15 mouse cellular contexts compared by ENCODE assay signal in the genomic region with DNA sequence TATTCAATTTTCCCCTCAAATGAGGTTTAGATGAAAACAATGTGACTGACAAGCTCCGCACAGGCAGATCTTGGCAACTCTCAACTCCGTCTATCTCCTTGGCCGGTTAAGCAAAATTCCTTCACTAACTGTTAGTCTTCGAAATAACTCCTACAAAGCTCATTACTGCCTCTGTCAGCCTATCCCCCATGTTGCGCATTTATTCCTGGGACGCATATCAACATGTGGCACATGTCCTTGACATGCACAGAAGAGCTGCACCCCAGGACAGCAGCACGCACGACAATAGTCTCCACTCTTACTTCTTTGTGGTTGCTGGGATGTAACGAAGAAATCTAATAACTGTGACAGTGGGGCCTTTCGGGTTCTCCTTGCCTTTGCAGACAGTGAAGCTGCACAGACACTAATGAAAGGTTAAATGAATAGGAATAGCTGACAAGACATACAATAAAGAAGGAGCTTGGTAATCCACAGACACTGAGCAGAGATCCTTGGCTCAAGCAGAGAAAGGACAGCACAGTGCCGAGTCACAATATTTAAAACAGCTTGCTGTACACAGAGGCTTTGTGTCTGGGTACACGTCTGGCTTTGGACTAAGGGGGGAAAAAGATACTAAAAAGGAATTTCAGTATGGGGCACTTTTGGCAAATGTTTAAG. TPM values are rescaled to one million over a fixed set of nuclear protein-coding genes. Genes with fewer than 3 reads are reported as not detected.
A peak's percentile ranks its signal among the peaks of the same experiment; 100 is the strongest.
DNase-seq lines count a peak whose midpoint lies in the region; ATAC-seq and TF ChIP-seq lines count a peak whose summit lies in the region.
"Had no signal": no experiment of that assay in that cellular context is flagged by ENCODE, and none has a peak within 500 bp of the region (broad histone marks: within the 10 kb centered on the region; RNA-seq: fewer than 3 reads in every experiment).

No protein-coding gene starts in this region.

- TF ChIP-seq POLR2A in heart, adult 2 months (IDR thresholded peaks at IDR 0.05; ENCODE audit: insufficient read depth, low read depth, low read length) = no peak

- H3K4me2 ChIP-seq in intestine, embryonic 14.5 days (ENCODE audit: low read length) = peak overlapping the region; percentile 37
- H3K4me2 ChIP-seq in intestine, postnatal 0 days (replicated peaks; ENCODE audit: low read depth) = no peak overlapping the region
- 0 out of 2 replicates have a peak overlapping the region, but pooled peaks have one; percentile 10 for H3K4me2 ChIP-seq in hindbrain, postnatal 0 days (ENCODE audit: low read depth, low read length)
- no peak overlapping the region for H3K4me2 ChIP-seq in midbrain, postnatal 0 days (ENCODE audit: low read depth, low read length, poor library complexity, severe bottlenecking)

- no peak overlapping the region for H3K4me3 ChIP-seq in intestine, embryonic 14.5 days (ENCODE audit: low read depth, low read length)
- H3K4me3 ChIP-seq in intestine, postnatal 0 days (ENCODE audit: low read depth, low read length) = no peak overlapping the region
- no peak overlapping the region for H3K4me3 ChIP-seq in hindbrain, postnatal 0 days (ENCODE audit: low read length)
- no peak overlapping the region for H3K4me3 ChIP-seq in midbrain, postnatal 0 days (ENCODE audit: low read depth, low read length)
- H3K4me3 ChIP-seq in heart, adult 2 months = no peak overlapping the region
- H3K4me3 ChIP-seq: erythroblast, embryonic 14.5 days; gastrocnemius, adult 2 months had no signal

- H3K9me3 ChIP-seq in intestine, embryonic 14.5 days (ENCODE audit: control insufficient read depth, low read length) = no peaks in the 10 kb centered on the region
- no peaks in the 10 kb centered on the region for H3K9me3 ChIP-seq in intestine, postnatal 0 days (ENCODE audit: control insufficient read depth)
- no peaks in the 10 kb centered on the region for H3K9me3 ChIP-seq in hindbrain, postnatal 0 days (ENCODE audit: low read length)
- H3K9me3 ChIP-seq in midbrain, postnatal 0 days (ENCODE audit: low read length) = no peaks in the 10 kb centered on the region

- no peak overlapping the region for H3K9ac ChIP-seq in intestine, embryonic 14.5 days (ENCODE audit: low read length)
- no peak overlapping the region for H3K9ac ChIP-seq in intestine, postnatal 0 days (ENCODE audit: low read depth, low read length)
- H3K9ac ChIP-seq in hindbrain, postnatal 0 days (replicated peaks; ENCODE audit: low read length) = no peak overlapping the region
- H3K9ac ChIP-seq in midbrain, postnatal 0 days (replicated peaks; ENCODE audit: low read length, poor library complexity, severe bottlenecking) = no peak overlapping the region
- no peak overlapping the region for H3K9ac ChIP-seq in heart, adult 2 months (ENCODE audit: low read depth, low read length)

- TF ChIP-seq CTCF in intestine, postnatal 0 days (IDR thresholded peaks at IDR 0.05; ENCODE audit: low read depth) = no peak
- TF ChIP-seq CTCF in hindbrain, postnatal 0 days (IDR thresholded peaks at IDR 0.05; ENCODE audit: low read depth) = no peak
- no peak for TF ChIP-seq CTCF in midbrain, postnatal 0 days (IDR thresholded peaks at IDR 0.05)
- TF ChIP-seq CTCF in heart, adult 2 months (IDR thresholded peaks at IDR 0.05) = no peak

- no peak for TF ChIP-seq EP300 in heart, adult 2 months (IDR thresholded peaks at IDR 0.05; ENCODE audit: insufficient read depth, low read depth, low read length)

- DNase-seq in intestine, embryonic 14.5 days (ENCODE audit: low spot score) = peak; percentile 59
- peak; percentile 37 for DNase-seq in embryo, embryonic 11 days
- no peak for DNase-seq in hindbrain, postnatal 0 days (ENCODE audit: low spot score)
- peak; percentile 29 for DNase-seq in midbrain, postnatal 0 days (ENCODE audit: low spot score)
- DNase-seq in heart, adult 2 months = no peak
- DNase-seq in heart, adult 18-20 months = no peak
- no peak for DNase-seq in layer of hippocampus, adult 18-20 months (ENCODE audit: low spot score in 2 of 2)
- DNase-seq: adrenal gland, postnatal 14 days; B cell, adult 2 months; cerebellum, adult 8-10 months had no signal

- H3K36me3 ChIP-seq in intestine, embryonic 14.5 days (ENCODE audit: control insufficient read depth, insufficient read depth, low read length) = no peaks in the 10 kb centered on the region
- H3K36me3 ChIP-seq in intestine, postnatal 0 days (ENCODE audit: control insufficient read depth, insufficient read depth) = no peaks in the 10 kb centered on the region
- no peaks in the 10 kb centered on the region for H3K36me3 ChIP-seq in hindbrain, postnatal 0 days (ENCODE audit: insufficient read depth, low read length)
- H3K36me3 ChIP-seq in midbrain, postnatal 0 days (ENCODE audit: insufficient read depth, low read length) = no peaks in the 10 kb centered on the region
- H3K36me3 ChIP-seq in heart, adult 2 months (ENCODE audit: control insufficient read depth, insufficient read depth, low read length) = no peaks in the 10 kb centered on the region

- no peaks in the 10 kb centered on the region for H3K27me3 ChIP-seq in intestine, embryonic 14.5 days (replicated peaks; ENCODE audit: control insufficient read depth, insufficient read depth, low read length)
- H3K27me3 ChIP-seq in intestine, postnatal 0 days (replicated peaks; ENCODE audit: control insufficient read depth, insufficient read depth, low read length) = peaks cover 11% of the 10 kb centered on the region
- H3K27me3 ChIP-seq in hindbrain, postnatal 0 days (ENCODE audit: insufficient read depth, low read length) = peaks cover 13% of the 10 kb centered on the region; the same call in 1 of the 2 replicates
- H3K27me3 ChIP-seq in midbrain, postnatal 0 days (ENCODE audit: insufficient read depth, low read length) = peaks cover 22% of the 10 kb centered on the region
- H3K27me3 ChIP-seq in heart, adult 2 months (ENCODE audit: control insufficient read depth, insufficient read depth, low read length) = peaks cover 3% of the 10 kb centered on the region
- H3K27me3 ChIP-seq: Patski had no signal

- H3K4me1 ChIP-seq in intestine, embryonic 14.5 days (replicated peaks; ENCODE audit: control insufficient read depth, insufficient read depth, low read length) = peaks cover 21% of the 10 kb centered on the region; the same call in 1 of the 2 replicates
- H3K4me1 ChIP-seq in intestine, postnatal 0 days (replicated peaks; ENCODE audit: control insufficient read depth, insufficient read depth, low read length) = no peaks in the 10 kb centered on the region
- H3K4me1 ChIP-seq in hindbrain, postnatal 0 days (ENCODE audit: insufficient read depth, low read length) = no peaks in the 10 kb centered on the region; the same call in 1 of the 2 replicates
- no peaks in the 10 kb centered on the region for H3K4me1 ChIP-seq in midbrain, postnatal 0 days (ENCODE audit: insufficient read depth, low read length)
- H3K4me1 ChIP-seq in heart, adult 2 months (ENCODE audit: control insufficient read depth, insufficient read depth, low read length) = no peaks in the 10 kb centered on the region

- intact Hi-C loops in heart, adult 2 months (cut with DNase I) = no loop called here

- H3K79me2 ChIP-seq in heart, adult 2 months (replicated peaks; ENCODE audit: control insufficient read depth, insufficient read depth, low read length) = no peaks in the 10 kb centered on the region

- peak overlapping the region; percentile 78 for H3K27ac ChIP-seq in intestine, embryonic 14.5 days (ENCODE audit: low read depth)
- H3K27ac ChIP-seq in intestine, postnatal 0 days (ENCODE audit: low read depth, low read length) = no peak overlapping the region
- no peak overlapping the region for H3K27ac ChIP-seq in hindbrain, postnatal 0 days
- no peak overlapping the region for H3K27ac ChIP-seq in midbrain, postnatal 0 days (ENCODE audit: low read depth, low read length)
- H3K27ac ChIP-seq in heart, adult 2 months = no peak overlapping the region

- WGBS in intestine, embryonic 14.5 days = 39% methylated on average over 12 of the region's 12 CpGs
- 66% methylated on average over 12 of the region's 12 CpGs for whole genome bisulfite sequencing in intestine, postnatal 0 days
- WGBS in hindbrain, postnatal 0 days = 23% methylated on average over 12 of the region's 12 CpGs
- WGBS in midbrain, postnatal 0 days = 25% methylated on average over 12 of the region's 12 CpGs
- 69% methylated on average over 12 of the region's 12 CpGs for WGBS in heart, adult 2 months

- no peak; the same call in 1 of the 2 replicates for ATAC-seq in intestine, embryonic 14.5 days (replicated peaks; ENCODE audit: low FRiP score, low TSS enrichment, low read depth)
- ATAC-seq in intestine, postnatal 0 days = no peak
- peak; percentile 66; the same call in 1 of the 2 replicates for ATAC-seq in hindbrain, postnatal 0 days
- no peak for ATAC-seq in midbrain, postnatal 0 days (ENCODE audit: low FRiP score)
- ATAC-seq: Patski had no signal

RNA-seq across cellular contexts. Expression of a gene that starts 6.0 kb away (rescaled TPM):
- 24.3 and 31.7 TPM in 2 replicates for polyA plus RNA-seq in intestine, embryonic 14.5 days (2014; fragmentation: Nextera tagmentation; extraction: Ambion mirVana)
- 5.8 and 6.4 TPM in 2 replicates for polyA plus RNA-seq in intestine, postnatal 0 days (2015; fragmentation: Nextera tagmentation; extraction: Ambion mirVana)
- 15.5 and 19.4 TPM in 2 replicates for total RNA-seq in hindbrain, postnatal 0 days (2014; rRNA removed)
- 6.3 and 6.4 TPM in 2 replicates for polyA plus RNA-seq in hindbrain, postnatal 0 days (2015; fragmentation: Nextera tagmentation; extraction: Ambion mirVana)
- 27.5 and 28.8 TPM in 2 replicates for total RNA-seq in midbrain, postnatal 0 days (2014; rRNA removed)
- 14.1 and 18.8 TPM in 2 replicates for polyA plus RNA-seq in midbrain, postnatal 0 days (2015; fragmentation: Nextera tagmentation; extraction: Ambion mirVana)
- 1 to 10 TPM; 2.6 to 3.0 TPM for total RNA-seq in heart, adult 2 months (2021)
- 1.3 and 1.6 TPM in 2 replicates for polyA plus RNA-seq in heart, adult 2 months (2012; rRNA removed)
- 1 to 10 TPM; 5.6 to 6.4 TPM for total RNA-seq in heart, adult 18-20 months (2021)
- total RNA-seq in layer of hippocampus, adult 18-20 months (2021) = 1 to 10 TPM in 1 of 2 experiments, under 1 TPM in 1; 0.76 to 1.0 TPM
- total RNA-seq: neutrophil, adult 5-6 weeks had no signal
- polyA plus RNA-seq: erythroblast, embryonic 14.5 days had no signal

Comparison
In these comparisons a context has a peak if more than half of its experiments do, and no peak if none do; other contexts are left out.
1. H3K4me2 ChIP-seq: peak in intestine, embryonic 14.5 days (single experiment) and hindbrain, postnatal 0 days (single experiment); none in intestine, postnatal 0 days (single experiment) and midbrain, postnatal 0 days (single experiment).
2. DNase-seq: peak in intestine, embryonic 14.5 days (single experiment), embryo, embryonic 11 days (single experiment) and midbrain, postnatal 0 days (single experiment); none in hindbrain, postnatal 0 days (single experiment), heart, adult 2 months (0 of 2), heart, adult 18-20 months (0 of 2) and layer of hippocampus, adult 18-20 months (0 of 2).